Mouse (Mus musculus): ENCODE data around the gene Capn7. TPM values are rescaled to one million over a fixed set of nuclear protein-coding genes. Genes with fewer than 3 reads are reported as not detected.

Gene Capn7
- total RNA-seq (2014; rRNA removed) (73.7 and 84.3 TPM in 2 replicates), polyA plus RNA-seq (2015; fragmentation: Nextera tagmentation; extraction: Ambion mirVana) (55.9 and 56.8 TPM in 2 replicates)

DNA sequence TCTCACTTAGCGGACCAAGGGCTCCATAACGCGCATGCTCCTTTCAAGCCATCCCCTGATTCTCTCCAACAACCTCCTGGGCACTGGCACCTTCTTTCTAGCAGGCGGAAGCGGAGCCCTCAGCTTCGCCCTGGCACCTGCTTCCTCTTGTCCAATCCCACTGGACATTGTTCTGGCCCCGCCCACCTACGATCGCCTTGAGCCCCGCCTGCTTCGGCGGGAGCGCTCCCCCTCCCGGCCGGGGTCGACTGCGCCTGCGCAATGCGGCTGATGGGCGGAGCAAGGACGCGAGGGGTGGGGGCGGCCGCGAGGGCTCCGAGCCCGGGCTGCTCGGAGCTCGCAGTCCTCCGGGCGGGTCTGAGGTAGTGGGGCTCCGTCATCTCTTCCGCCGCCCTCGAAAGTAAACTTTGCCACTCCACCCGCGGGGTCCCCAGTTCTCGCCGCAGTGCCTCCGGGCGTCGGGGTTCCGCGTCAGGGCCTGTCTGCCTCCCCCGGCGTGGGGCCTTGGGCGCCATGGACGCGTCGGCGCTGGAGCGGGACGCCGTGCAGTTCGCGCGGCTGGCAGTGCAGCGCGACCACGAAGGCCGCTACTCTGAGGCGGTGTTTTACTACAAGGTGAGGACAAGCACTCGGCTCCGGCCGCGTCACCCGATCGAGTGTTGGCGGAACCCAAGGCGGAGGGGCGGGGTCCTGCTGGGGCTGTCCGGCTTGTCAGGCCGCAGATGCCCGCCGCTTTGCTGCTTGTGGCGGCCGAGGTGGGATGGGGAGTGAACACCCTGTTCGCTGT lies at the start of gene Capn7:
Gene Capn7, plus strand, starts transcription at position 270 of the 787 bp plus-strand sequence.
- under 1% methylated on average over 77 of the region's 78 CpGs for WGBS
- peak; percentile 65 for TF ChIP-seq CTCF (IDR thresholded peaks at IDR 0.05)
- Histone ChIP-seq H3K4me3 (ENCODE audit: low read depth, low read length) (peak within 1 kb of the TSS; percentile 70), H3K4me1 (ENCODE audit: insufficient read depth, low read length) (peaks cover 8% of the 10 kb centered on the region), H3K9ac (replicated peaks; ENCODE audit: low read length, poor library complexity, severe bottlenecking) (peak within 1 kb of the TSS; percentile 84), H3K27me3 (ENCODE audit: insufficient read depth, low read length) (no peaks in the 10 kb centered on the region), H3K9me3 (ENCODE audit: low read length) (no peaks in the 10 kb centered on the region), H3K4me2 (ENCODE audit: low read depth, low read length, poor library complexity, severe bottlenecking) (peak within 1 kb of the TSS; percentile 50), H3K27ac (ENCODE audit: low read depth, low read length) (peak within 1 kb of the TSS; percentile 82), H3K36me3 (ENCODE audit: insufficient read depth, low read length) (no peaks in the 10 kb centered on the region; the same call in 1 of the 2 replicates)
- DNase-seq (ENCODE audit: low spot score) (peak; percentile 99), ATAC-seq (ENCODE audit: low FRiP score) (peak; percentile 99)

DNA sequence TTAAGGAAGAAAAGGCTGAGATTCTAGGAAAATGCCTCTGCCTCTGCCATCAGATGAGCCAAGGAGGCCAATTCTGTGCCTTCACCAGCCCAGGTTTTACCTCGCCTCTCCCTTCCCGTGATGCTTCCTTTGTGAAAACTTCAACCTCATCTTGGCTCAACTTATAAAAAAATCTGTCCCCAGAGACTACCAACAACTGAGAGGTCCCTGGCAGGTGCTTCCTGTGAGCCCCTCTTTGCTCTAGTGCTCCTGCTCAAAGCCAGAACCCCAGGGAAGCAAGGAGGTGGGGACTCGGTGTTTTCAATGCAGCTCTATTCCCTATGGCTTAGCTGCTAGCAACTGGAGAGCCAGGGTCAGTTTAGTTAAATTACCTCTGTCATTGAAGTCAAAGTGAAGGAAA lies 23.2 kb upstream of the Capn7 start:
- Histone ChIP-seq H3K27me3 (ENCODE audit: insufficient read depth, low read length) (no peaks in the 10 kb centered on the region), H3K4me1 (ENCODE audit: insufficient read depth, low read length) (no peaks in the 10 kb centered on the region), H3K27ac (ENCODE audit: low read depth, low read length) (no peak overlapping the region), H3K4me2 (ENCODE audit: low read depth, low read length, poor library complexity, severe bottlenecking) (no peak overlapping the region), H3K4me3 (ENCODE audit: low read depth, low read length) (no peak overlapping the region), H3K9ac (replicated peaks; ENCODE audit: low read length, poor library complexity, severe bottlenecking) (no peak overlapping the region), H3K36me3 (ENCODE audit: insufficient read depth, low read length) (no peaks in the 10 kb centered on the region), H3K9me3 (ENCODE audit: low read length) (no peaks in the 10 kb centered on the region)
- DNase-seq (ENCODE audit: low spot score), result no peak
- ATAC-seq (ENCODE audit: low FRiP score), result no peak
- no peak for TF ChIP-seq CTCF (IDR thresholded peaks at IDR 0.05)
- WGBS, result 21% methylated on average over 3 of the region's 3 CpGs

DNA sequence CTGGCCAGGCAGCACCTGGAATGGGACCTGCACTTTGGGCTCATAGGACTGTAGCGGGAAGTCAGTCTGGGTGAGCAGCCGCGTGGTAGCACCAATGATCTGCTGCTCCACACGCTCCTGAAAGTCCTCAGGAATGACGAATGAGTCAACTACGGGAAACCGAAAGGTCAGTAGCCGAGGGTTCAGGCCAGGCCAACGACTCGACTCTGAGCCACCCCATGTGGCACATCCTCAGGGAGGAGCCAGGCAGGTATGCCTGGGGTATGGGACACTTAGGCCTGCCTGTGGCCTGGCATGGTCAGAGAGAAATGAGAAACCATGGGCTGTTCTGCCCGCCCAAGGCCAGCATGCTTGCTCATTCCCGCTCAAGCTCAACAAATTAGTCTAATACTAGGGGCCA lies 19.8 kb upstream of the Capn7 start:
- Histone ChIP-seq H3K9ac (replicated peaks; ENCODE audit: low read length, poor library complexity, severe bottlenecking) (no peak overlapping the region), H3K27ac (ENCODE audit: low read depth, low read length) (no peak overlapping the region), H3K4me1 (ENCODE audit: insufficient read depth, low read length) (no peaks in the 10 kb centered on the region), H3K27me3 (ENCODE audit: insufficient read depth, low read length) (no peaks in the 10 kb centered on the region), H3K36me3 (ENCODE audit: insufficient read depth, low read length) (no peaks in the 10 kb centered on the region), H3K4me2 (ENCODE audit: low read depth, low read length, poor library complexity, severe bottlenecking) (no peak overlapping the region), H3K9me3 (ENCODE audit: low read length) (no peaks in the 10 kb centered on the region), H3K4me3 (ENCODE audit: low read depth, low read length) (no peak overlapping the region)
- 87% methylated on average over 12 of the region's 12 CpGs for WGBS
- DNase-seq (ENCODE audit: low spot score), result no peak
- no peak for ATAC-seq (ENCODE audit: low FRiP score)
- no peak for TF ChIP-seq CTCF (IDR thresholded peaks at IDR 0.05)

DNA sequence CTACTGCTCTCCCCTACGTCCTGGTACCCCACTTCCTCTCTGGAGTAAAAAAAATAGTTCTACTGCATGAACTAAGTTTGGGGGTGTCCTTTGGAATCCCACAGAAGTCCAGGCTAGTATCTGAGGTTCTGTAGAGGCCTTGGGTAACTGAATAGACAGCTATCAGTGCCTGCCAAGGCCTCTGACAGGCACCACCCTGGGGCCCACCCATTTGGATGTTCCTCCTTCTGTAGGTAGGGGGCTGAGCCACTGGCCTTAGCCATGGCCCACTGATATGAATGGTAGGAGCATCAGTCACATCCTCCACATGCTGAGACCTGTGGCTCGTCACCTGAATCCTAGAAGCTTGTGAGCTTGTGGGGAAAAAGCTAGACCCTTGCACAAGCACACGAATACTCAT lies 18.7 kb upstream of the Capn7 start:
- Histone ChIP-seq H3K4me2 (ENCODE audit: low read depth, low read length, poor library complexity, severe bottlenecking) (no peak overlapping the region), H3K9me3 (ENCODE audit: low read length) (no peaks in the 10 kb centered on the region), H3K9ac (replicated peaks; ENCODE audit: low read length, poor library complexity, severe bottlenecking) (no peak overlapping the region), H3K4me3 (ENCODE audit: low read depth, low read length) (no peak overlapping the region), H3K4me1 (ENCODE audit: insufficient read depth, low read length) (no peaks in the 10 kb centered on the region), H3K27ac (ENCODE audit: low read depth, low read length) (no peak overlapping the region), H3K36me3 (ENCODE audit: insufficient read depth, low read length) (no peaks in the 10 kb centered on the region), H3K27me3 (ENCODE audit: insufficient read depth, low read length) (no peaks in the 10 kb centered on the region)
- TF ChIP-seq CTCF (IDR thresholded peaks at IDR 0.05), result no peak
- 81% methylated on average over 3 of the region's 3 CpGs for WGBS
- DNase-seq (ENCODE audit: low spot score) (no peak), ATAC-seq (ENCODE audit: low FRiP score) (no peak)

DNA sequence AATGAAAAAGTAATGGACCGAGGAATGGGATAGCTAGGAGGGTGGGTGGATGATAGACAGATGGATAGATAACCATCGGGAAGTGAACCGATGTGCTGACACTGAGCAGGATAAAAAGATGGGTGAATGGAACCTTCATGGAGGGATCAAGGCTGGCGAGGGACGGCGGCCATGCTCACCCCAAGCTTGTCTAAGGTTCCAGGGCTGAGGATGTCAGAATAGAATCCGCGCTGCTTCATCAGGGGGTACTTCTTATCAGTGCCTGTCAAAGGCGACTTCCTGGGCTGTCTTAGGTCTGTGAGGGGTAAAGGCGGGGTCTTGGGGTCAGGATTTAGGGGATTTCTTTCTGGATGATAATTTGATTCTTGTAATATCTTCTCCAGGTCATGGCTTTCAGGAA lies 16.9 kb upstream of the Capn7 start:
- Histone ChIP-seq H3K9me3 (ENCODE audit: low read length) (no peaks in the 10 kb centered on the region), H3K4me3 (ENCODE audit: low read depth, low read length) (no peak overlapping the region), H3K4me1 (ENCODE audit: insufficient read depth, low read length) (no peaks in the 10 kb centered on the region), H3K36me3 (ENCODE audit: insufficient read depth, low read length) (no peaks in the 10 kb centered on the region), H3K27me3 (ENCODE audit: insufficient read depth, low read length) (no peaks in the 10 kb centered on the region), H3K4me2 (ENCODE audit: low read depth, low read length, poor library complexity, severe bottlenecking) (no peak overlapping the region), H3K27ac (ENCODE audit: low read depth, low read length) (no peak overlapping the region), H3K9ac (replicated peaks; ENCODE audit: low read length, poor library complexity, severe bottlenecking) (no peak overlapping the region)
- no peak for TF ChIP-seq CTCF (IDR thresholded peaks at IDR 0.05)
- ATAC-seq (ENCODE audit: low FRiP score) (no peak), DNase-seq (ENCODE audit: low spot score) (no peak)
- 92% methylated on average over 10 of the region's 10 CpGs for WGBS

DNA sequence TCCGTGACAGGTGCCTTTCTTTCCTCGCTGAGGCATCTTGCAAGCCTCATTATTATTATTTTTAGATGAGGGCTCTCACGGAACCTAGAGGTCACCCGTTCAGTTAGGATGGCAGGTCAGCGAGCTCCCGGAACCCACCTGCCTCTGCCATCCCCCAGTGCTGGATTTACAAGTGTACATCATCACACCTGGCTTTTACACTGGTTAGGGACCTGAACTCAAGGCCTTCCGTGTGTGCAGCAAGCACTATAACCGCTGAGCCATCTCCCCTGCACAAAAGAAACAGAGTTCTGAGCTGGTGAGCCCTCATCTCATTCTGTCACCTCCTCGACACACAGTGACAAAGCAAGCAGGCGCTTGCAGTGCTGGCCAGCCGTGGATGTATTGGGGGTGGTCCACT lies 15.3 kb upstream of the Capn7 start:
- Histone ChIP-seq H3K9me3 (ENCODE audit: low read length) (no peaks in the 10 kb centered on the region), H3K27ac (ENCODE audit: low read depth, low read length) (no peak overlapping the region), H3K4me1 (ENCODE audit: insufficient read depth, low read length) (no peaks in the 10 kb centered on the region), H3K27me3 (ENCODE audit: insufficient read depth, low read length) (no peaks in the 10 kb centered on the region), H3K36me3 (ENCODE audit: insufficient read depth, low read length) (no peaks in the 10 kb centered on the region), H3K4me2 (ENCODE audit: low read depth, low read length, poor library complexity, severe bottlenecking) (no peak overlapping the region), H3K4me3 (ENCODE audit: low read depth, low read length) (no peak overlapping the region), H3K9ac (replicated peaks; ENCODE audit: low read length, poor library complexity, severe bottlenecking) (no peak overlapping the region)
- ATAC-seq (ENCODE audit: low FRiP score) (no peak), DNase-seq (ENCODE audit: low spot score) (no peak)
- no peak for TF ChIP-seq CTCF (IDR thresholded peaks at IDR 0.05)
- WGBS, result 84% methylated on average over 11 of the region's 11 CpGs
